20 mouse cellular contexts compared by ENCODE assay signal in the genomic region with DNA sequence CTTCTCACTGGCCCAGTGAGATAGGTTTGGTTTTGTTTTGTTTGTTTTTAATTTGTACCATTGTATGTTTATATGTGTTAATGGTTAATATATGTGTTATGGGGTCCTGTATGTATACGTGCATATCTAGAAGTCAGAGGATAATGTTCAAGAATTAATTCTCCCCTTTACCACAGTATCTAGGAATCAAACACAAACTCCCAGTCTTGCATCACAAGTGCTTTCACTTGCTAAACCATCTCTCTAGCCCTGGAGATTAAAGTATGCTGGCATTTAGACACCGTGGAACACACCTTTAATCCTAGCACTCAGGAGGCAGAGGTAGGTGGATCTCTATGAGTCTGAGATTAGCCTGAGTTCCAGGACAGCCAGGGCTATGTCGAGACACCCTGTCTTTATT.
DNase-seq lines count a peak whose midpoint lies in the region; ATAC-seq and TF ChIP-seq lines count a peak whose summit lies in the region.
"Had no signal": no experiment of that assay in that cellular context is flagged by ENCODE, and none has a peak within 500 bp of the region (broad histone marks: within the 10 kb centered on the region; RNA-seq: fewer than 3 reads in every experiment).

No protein-coding gene starts in this region.

- ATAC-seq in midbrain, postnatal 0 days (ENCODE audit: low FRiP score), result no peak
- no peak for ATAC-seq in kidney, embryonic 14.5 days (ENCODE audit: low FRiP score, low TSS enrichment)
- ATAC-seq: CD4-positive, CD25-positive, alpha-beta regulatory T cell, adult 4 months; forebrain, embryonic 15.5 days; intestine, embryonic 16.5 days had no signal

- no peak overlapping the region for H3K4me2 ChIP-seq in midbrain, postnatal 0 days (ENCODE audit: low read depth, low read length, poor library complexity, severe bottlenecking)
- H3K4me2 ChIP-seq in kidney, embryonic 14.5 days (replicated peaks; ENCODE audit: low read depth, low read length), result no peak overlapping the region
- H3K4me2 ChIP-seq: forebrain, embryonic 15.5 days; heart, embryonic 12.5 days; hindbrain, embryonic 15.5 days had no signal

- no peak for TF ChIP-seq CTCF in heart, adult 2 months (IDR thresholded peaks at IDR 0.05)
- no peak for TF ChIP-seq CTCF in midbrain, postnatal 0 days (IDR thresholded peaks at IDR 0.05)
- no peak for TF ChIP-seq CTCF in embryonic fibroblast, embryonic 13.5 days (IDR thresholded peaks at IDR 0.05; ENCODE audit: borderline replicate concordance, insufficient read depth, low read length)

- no peak for TF ChIP-seq POLR2A in heart, adult 2 months (IDR thresholded peaks at IDR 0.05; ENCODE audit: insufficient read depth, low read depth, low read length)
- TF ChIP-seq POLR2A in embryonic fibroblast, embryonic 13.5 days (IDR thresholded peaks at IDR 0.05; ENCODE audit: low read depth, low read length), result no peak

- DNase-seq in heart, adult 2 months, result no peak
- no peak for DNase-seq in heart, postnatal 4 days
- DNase-seq in midbrain, embryonic 10.5 days (ENCODE audit: low spot score), result no peak
- DNase-seq in midbrain, postnatal 0 days (ENCODE audit: low spot score), result no peak
- DNase-seq in cerebellum, postnatal 25 days, result no peak
- DNase-seq: adrenal gland, postnatal 10 days; cerebellum, adult 18-20 months; cerebellum, adult 9-11 months; gastrocnemius, postnatal 14 days; kidney, adult 2 months had no signal

- peaks cover 10% of the 10 kb centered on the region for H3K36me3 ChIP-seq in heart, adult 2 months (ENCODE audit: control insufficient read depth, insufficient read depth, low read length)
- no peaks in the 10 kb centered on the region for H3K36me3 ChIP-seq in midbrain, embryonic 10.5 days
- H3K36me3 ChIP-seq in midbrain, postnatal 0 days (ENCODE audit: insufficient read depth, low read length), result no peaks in the 10 kb centered on the region
- H3K36me3 ChIP-seq in kidney, embryonic 14.5 days (ENCODE audit: control insufficient read depth, insufficient read depth, low read length), result no peaks in the 10 kb centered on the region
- H3K36me3 ChIP-seq: embryonic facial prominence, embryonic 10.5 days; forebrain, embryonic 15.5 days; G1E; heart, embryonic 12.5 days; hindbrain, embryonic 15.5 days had no signal

- H3K9ac ChIP-seq in heart, adult 2 months (ENCODE audit: low read depth, low read length), result no peak overlapping the region
- H3K9ac ChIP-seq in midbrain, postnatal 0 days (replicated peaks; ENCODE audit: low read length, poor library complexity, severe bottlenecking), result no peak overlapping the region
- H3K9ac ChIP-seq in kidney, embryonic 14.5 days (ENCODE audit: low read depth, low read length), result no peak overlapping the region
- H3K9ac ChIP-seq: forebrain, embryonic 15.5 days; heart, embryonic 12.5 days; hindbrain, embryonic 15.5 days had no signal

- peak overlapping the region; percentile 70 for H3K27ac ChIP-seq in heart, adult 2 months
- H3K27ac ChIP-seq in midbrain, embryonic 10.5 days (replicated peaks), result peak overlapping the region; percentile 72; the same call in 1 of the 2 replicates
- no peak overlapping the region for H3K27ac ChIP-seq in midbrain, postnatal 0 days (ENCODE audit: low read depth, low read length)
- peak overlapping the region; percentile 100; the same call in 1 of the 2 replicates for H3K27ac ChIP-seq in embryonic fibroblast, embryonic 13.5 days (ENCODE audit: insufficient read depth, low read length)
- no peak overlapping the region for H3K27ac ChIP-seq in kidney, embryonic 14.5 days (ENCODE audit: low read depth, low read length)
- H3K27ac ChIP-seq: embryonic facial prominence, embryonic 10.5 days; forebrain, embryonic 15.5 days; hindbrain, embryonic 15.5 days had no signal

- no peaks in the 10 kb centered on the region for H3K27me3 ChIP-seq in heart, adult 2 months (ENCODE audit: control insufficient read depth, insufficient read depth, low read length)
- H3K27me3 ChIP-seq in midbrain, embryonic 10.5 days (ENCODE audit: low read depth, poor library complexity, severe bottlenecking), result no peaks in the 10 kb centered on the region
- H3K27me3 ChIP-seq in midbrain, postnatal 0 days (ENCODE audit: insufficient read depth, low read length), result no peaks in the 10 kb centered on the region
- H3K27me3 ChIP-seq in kidney, embryonic 14.5 days (ENCODE audit: control insufficient read depth, insufficient read depth, low read length), result no peaks in the 10 kb centered on the region
- H3K27me3 ChIP-seq: forebrain, embryonic 15.5 days; heart, embryonic 12.5 days; hindbrain, embryonic 15.5 days had no signal

- no peaks in the 10 kb centered on the region for H3K79me2 ChIP-seq in heart, adult 2 months (replicated peaks; ENCODE audit: control insufficient read depth, insufficient read depth, low read length)

- H3K4me3 ChIP-seq in heart, adult 2 months, result no peak overlapping the region
- no peak overlapping the region for H3K4me3 ChIP-seq in midbrain, embryonic 10.5 days
- no peak overlapping the region for H3K4me3 ChIP-seq in midbrain, postnatal 0 days (ENCODE audit: low read depth, low read length)
- no peak overlapping the region for H3K4me3 ChIP-seq in embryonic fibroblast, embryonic 13.5 days (ENCODE audit: insufficient read depth, low read length)
- H3K4me3 ChIP-seq in kidney, embryonic 14.5 days (ENCODE audit: low read length), result no peak overlapping the region
- H3K4me3 ChIP-seq: embryonic facial prominence, embryonic 10.5 days; erythroblast, embryonic 14.5 days; forebrain, embryonic 15.5 days; heart, embryonic 12.5 days; hindbrain, embryonic 15.5 days had no signal

- WGBS in heart, adult 2 months, result 79% methylated on average over 3 of the region's 3 CpGs
- WGBS in midbrain, embryonic 10.5 days, result 73% methylated on average over 3 of the region's 3 CpGs
- WGBS in midbrain, postnatal 0 days, result 68% methylated on average over 3 of the region's 3 CpGs
- WGBS in kidney, embryonic 14.5 days, result 94% methylated on average over 3 of the region's 3 CpGs

- H3K9me3 ChIP-seq in midbrain, embryonic 10.5 days (replicated peaks), result no peaks in the 10 kb centered on the region
- H3K9me3 ChIP-seq in midbrain, postnatal 0 days (ENCODE audit: low read length), result no peaks in the 10 kb centered on the region
- H3K9me3 ChIP-seq in kidney, embryonic 14.5 days (ENCODE audit: control insufficient read depth, low read length), result no peaks in the 10 kb centered on the region
- H3K9me3 ChIP-seq: embryonic facial prominence, embryonic 10.5 days; forebrain, embryonic 15.5 days; G1E; heart, embryonic 12.5 days; hindbrain, embryonic 15.5 days had no signal

- peaks cover 12% of the 10 kb centered on the region for H3K4me1 ChIP-seq in heart, adult 2 months (ENCODE audit: control insufficient read depth, insufficient read depth, low read length)
- peaks cover 32% of the 10 kb centered on the region for H3K4me1 ChIP-seq in midbrain, embryonic 10.5 days
- H3K4me1 ChIP-seq in midbrain, postnatal 0 days (ENCODE audit: insufficient read depth, low read length), result no peaks in the 10 kb centered on the region
- H3K4me1 ChIP-seq in embryonic fibroblast, embryonic 13.5 days (ENCODE audit: control insufficient read depth, insufficient read depth, low read length), result peaks cover 21% of the 10 kb centered on the region
- H3K4me1 ChIP-seq in kidney, embryonic 14.5 days (ENCODE audit: control insufficient read depth, insufficient read depth, low read length), result 0 out of 2 replicates have a peak, but pooled peaks cover 3% of the 10 kb centered on the region

- intact Hi-C loops in heart, adult 2 months (cut with DNase I), result no loop called here

- TF ChIP-seq EP300 in heart, adult 2 months (IDR thresholded peaks at IDR 0.05; ENCODE audit: insufficient read depth, low read depth, low read length), result no peak

Comparison
In these comparisons a context has a peak if more than half of its experiments do, and no peak if none do; other contexts are left out.
1. H3K27ac ChIP-seq: peak in heart, adult 2 months (single experiment), midbrain, embryonic 10.5 days (single experiment) and embryonic fibroblast, embryonic 13.5 days (single experiment); none in midbrain, postnatal 0 days (single experiment) and kidney, embryonic 14.5 days (single experiment).